Mouse (Mus musculus): ENCODE results near the gene Sarnp. TPM values are rescaled to one million over a fixed set of nuclear protein-coding genes. Genes with fewer than 3 reads are reported as not detected.
"Not testable (repeated sequence)": the region's sequence is repeated elsewhere in the genome, so short reads cannot be mapped to it uniquely, and the experiment has no call there.

Gene Sarnp
- polyA plus RNA-seq, 1 experiment from 2014 or later: 190 TPM

GRCm38 (mm10) chr10:128823087-128823486 is 6.0 kb downstream of the Sarnp start:
- ATAC-seq (replicated peaks); H3K27ac ChIP-seq (replicated peaks); H3K9ac ChIP-seq (replicated peaks); H3K9me3 ChIP-seq; H3K27me3 ChIP-seq: not testable (repeated sequence)
- Histone ChIP-seq H3K36me3 (peaks cover 36% of the 10 kb centered on the region), H3K4me3 (peak overlapping the region; percentile 74; the same call in 1 of the 2 replicates), H3K4me2 (replicated peaks) (peak overlapping the region; percentile 58), H3K4me1 (peaks cover 27% of the 10 kb centered on the region)
- WGBS: 77% methylated on average over 4 of the region's 4 CpGs

- H3K4me3 ChIP-seq: no peak overlapping the region
- H3K9ac ChIP-seq (replicated peaks): no peak overlapping the region
- no peaks in the 10 kb centered on the region for H3K9me3 ChIP-seq
- no peak for ATAC-seq (replicated peaks)
- H3K36me3 ChIP-seq: peaks cover 30% of the 10 kb centered on the region
- no peak overlapping the region for H3K27ac ChIP-seq (replicated peaks)
- H3K4me2 ChIP-seq (replicated peaks): no peak overlapping the region
- 97% methylated on average over 9 of the region's 9 CpGs for WGBS
- no peaks in the 10 kb centered on the region for H3K27me3 ChIP-seq
- peaks cover 27% of the 10 kb centered on the region for H3K4me1 ChIP-seq
Measured at GRCm38 (mm10) chr10:128823821-128824220, 6.7 kb downstream of the Sarnp start.

- no peak for ATAC-seq (replicated peaks)
- H3K27me3 ChIP-seq: no peaks in the 10 kb centered on the region
- peaks cover 62% of the 10 kb centered on the region for H3K36me3 ChIP-seq
- H3K27ac ChIP-seq (replicated peaks): no peak overlapping the region
- H3K9ac ChIP-seq (replicated peaks): no peak overlapping the region
- H3K4me3 ChIP-seq: no peak overlapping the region
- no peaks in the 10 kb centered on the region for H3K9me3 ChIP-seq
- no peaks in the 10 kb centered on the region for H3K4me1 ChIP-seq
- no peak overlapping the region for H3K4me2 ChIP-seq (replicated peaks)
Measured at GRCm38 (mm10) chr10:128837400-128837799, 20.3 kb downstream of the Sarnp start.

GRCm38 (mm10) chr10:128839434-128839833 is 22.3 kb downstream of the Sarnp start:
- no peak overlapping the region for H3K4me2 ChIP-seq (replicated peaks)
- no peaks in the 10 kb centered on the region for H3K27me3 ChIP-seq
- H3K27ac ChIP-seq (replicated peaks): no peak overlapping the region
- H3K9me3 ChIP-seq: no peaks in the 10 kb centered on the region
- no peak overlapping the region for H3K9ac ChIP-seq (replicated peaks)
- peaks cover 63% of the 10 kb centered on the region for H3K36me3 ChIP-seq
- no peaks in the 10 kb centered on the region for H3K4me1 ChIP-seq
- no peak for ATAC-seq (replicated peaks)
- no peak overlapping the region for H3K4me3 ChIP-seq

GRCm38 (mm10) chr10:128840612-128841011 is 23.5 kb downstream of the Sarnp start:
- no peaks in the 10 kb centered on the region for H3K9me3 ChIP-seq
- no peak overlapping the region for H3K4me3 ChIP-seq
- H3K4me1 ChIP-seq: no peaks in the 10 kb centered on the region
- no peak overlapping the region for H3K4me2 ChIP-seq (replicated peaks)
- no peak overlapping the region for H3K27ac ChIP-seq (replicated peaks)
- ATAC-seq (replicated peaks): no peak
- H3K9ac ChIP-seq (replicated peaks): no peak overlapping the region
- no peaks in the 10 kb centered on the region for H3K27me3 ChIP-seq
- H3K36me3 ChIP-seq: peaks cover 68% of the 10 kb centered on the region

- H3K27ac ChIP-seq (replicated peaks): no peak overlapping the region
- H3K9me3 ChIP-seq: no peaks in the 10 kb centered on the region
- no peaks in the 10 kb centered on the region for H3K4me1 ChIP-seq
- no peak overlapping the region for H3K4me3 ChIP-seq
- ATAC-seq (replicated peaks): no peak
- H3K36me3 ChIP-seq: peaks cover 63% of the 10 kb centered on the region
- no peak overlapping the region for H3K4me2 ChIP-seq (replicated peaks)
- WGBS: 95% methylated on average over 5 of the region's 5 CpGs
- no peak overlapping the region for H3K9ac ChIP-seq (replicated peaks)
- no peaks in the 10 kb centered on the region for H3K27me3 ChIP-seq
Measured at GRCm38 (mm10) chr10:128843260-128843659, 26.1 kb downstream of the Sarnp start.

GRCm38 (mm10) chr10:128845516-128845915 is 28.4 kb downstream of the Sarnp start:
- Histone ChIP-seq H3K27me3 (no peaks in the 10 kb centered on the region), H3K4me1 (no peaks in the 10 kb centered on the region), H3K9ac (replicated peaks) (no peak overlapping the region), H3K36me3 (peaks cover 65% of the 10 kb centered on the region), H3K9me3 (no peaks in the 10 kb centered on the region), H3K4me2 (replicated peaks) (no peak overlapping the region), H3K4me3 (no peak overlapping the region), H3K27ac (replicated peaks) (no peak overlapping the region)
- ATAC-seq (replicated peaks): no peak
- 35% methylated on average over 2 of the region's 2 CpGs for WGBS

GRCm38 (mm10) chr10:128846664-128847063 is 29.5 kb downstream of the Sarnp start:
- Histone ChIP-seq H3K4me1 (no peaks in the 10 kb centered on the region), H3K4me3 (no peak overlapping the region), H3K27ac (replicated peaks) (no peak overlapping the region), H3K9ac (replicated peaks) (no peak overlapping the region), H3K9me3 (no peaks in the 10 kb centered on the region), H3K4me2 (replicated peaks) (no peak overlapping the region), H3K36me3 (peaks cover 60% of the 10 kb centered on the region), H3K27me3 (no peaks in the 10 kb centered on the region)
- WGBS: 98% methylated on average over 4 of the region's 4 CpGs
- ATAC-seq (replicated peaks): no peak

GRCm38 (mm10) chr10:128848426-128848825 is 31.3 kb downstream of the Sarnp start:
- no peak for ATAC-seq (replicated peaks)
- Histone ChIP-seq H3K9me3 (no peaks in the 10 kb centered on the region), H3K9ac (replicated peaks) (no peak overlapping the region), H3K4me1 (no peaks in the 10 kb centered on the region), H3K27me3 (no peaks in the 10 kb centered on the region), H3K27ac (replicated peaks) (no peak overlapping the region), H3K36me3 (peaks cover 50% of the 10 kb centered on the region), H3K4me3 (no peak overlapping the region), H3K4me2 (replicated peaks) (no peak overlapping the region)
- WGBS: 79% methylated on average over 2 of the region's 2 CpGs

- Histone ChIP-seq H3K9ac (replicated peaks) (no peak overlapping the region), H3K36me3 (peaks cover 48% of the 10 kb centered on the region), H3K4me2 (replicated peaks) (no peak overlapping the region), H3K27me3 (no peaks in the 10 kb centered on the region), H3K9me3 (no peaks in the 10 kb centered on the region), H3K27ac (replicated peaks) (no peak overlapping the region), H3K4me1 (no peaks in the 10 kb centered on the region), H3K4me3 (no peak overlapping the region)
- no peak for ATAC-seq (replicated peaks)
- WGBS: 76% methylated on average over 3 of the region's 3 CpGs
Measured at GRCm38 (mm10) chr10:128850339-128850738, 33.2 kb downstream of the Sarnp start.

- Histone ChIP-seq H3K4me1 (no peaks in the 10 kb centered on the region), H3K4me3 (no peak overlapping the region), H3K9me3 (no peaks in the 10 kb centered on the region), H3K4me2 (replicated peaks) (no peak overlapping the region), H3K36me3 (peaks cover 36% of the 10 kb centered on the region), H3K27me3 (no peaks in the 10 kb centered on the region), H3K9ac (replicated peaks) (no peak overlapping the region), H3K27ac (replicated peaks) (no peak overlapping the region)
- ATAC-seq (replicated peaks): no peak
Measured at GRCm38 (mm10) chr10:128861176-128861575, 44.0 kb downstream of the Sarnp start.

- WGBS: 95% methylated on average over 3 of the region's 3 CpGs
- Histone ChIP-seq H3K27me3 (no peaks in the 10 kb centered on the region), H3K4me2 (replicated peaks) (no peak overlapping the region), H3K27ac (replicated peaks) (no peak overlapping the region), H3K9me3 (no peaks in the 10 kb centered on the region), H3K9ac (replicated peaks) (no peak overlapping the region), H3K36me3 (peaks cover 28% of the 10 kb centered on the region), H3K4me1 (no peaks in the 10 kb centered on the region), H3K4me3 (no peak overlapping the region)
- ATAC-seq (replicated peaks): no peak
Measured at GRCm38 (mm10) chr10:128866042-128866441, 48.9 kb downstream of the Sarnp start.

- no peak for ATAC-seq (replicated peaks)
- H3K36me3 ChIP-seq: peaks cover 33% of the 10 kb centered on the region
Measured at GRCm38 (mm10) chr10:128866518-128866917, 49.4 kb downstream of the Sarnp start.

More at GRCm38 (mm10) chr10:128866518-128866917, 49.4 kb downstream of the Sarnp start:
- Histone ChIP-seq H3K27ac (replicated peaks) (no peak overlapping the region), H3K27me3 (no peaks in the 10 kb centered on the region), H3K9ac (replicated peaks) (no peak overlapping the region), H3K4me2 (replicated peaks) (no peak overlapping the region), H3K9me3 (no peaks in the 10 kb centered on the region), H3K4me1 (no peaks in the 10 kb centered on the region), H3K4me3 (no peak overlapping the region)
- WGBS: 93% methylated on average over 1 of the region's 1 CpGs

Measured in forebrain, embryonic 15.5 days (tissue).